Mouse (Mus musculus) forebrain, postnatal 0 days (tissue): ENCODE data around the gene Ndrg4. TPM values are rescaled to one million over a fixed set of nuclear protein-coding genes. Genes with fewer than 3 reads are reported as not detected.

Experiments
- ATAC-seq: fragments of 200-750 bp; cut with Nextera tagmentation; 2 replicates; pipeline ENCODE4 v1.8.0; 2017; ENCODE audit warnings: mild to moderate bottlenecking, moderate library complexity
- DNase-seq: peaks from one replicate; pipeline ENCODE4 v3.0.0-alpha.2; 2015
- H3K27ac ChIP-seq: fragments of 300-500 bp; sonication (generic); 2 replicates; pipeline ENCODE4 v1.5.1; 2014; ENCODE audit warnings: low read depth, mild to moderate bottlenecking, antibody characterized with exemption, low read length, moderate library complexity, mixed read lengths
- H3K27me3 ChIP-seq: fragments of 300-500 bp; sonication (generic); 2 replicates; pipeline ENCODE4 v1.6.1; 2014; ENCODE audit warnings: mild to moderate bottlenecking, low read length, mixed read lengths; ENCODE audit not compliant: insufficient read depth
- H3K36me3 ChIP-seq: fragments of 300-500 bp; sonication (generic); 2 replicates; pipeline ENCODE4 v1.6.1; 2014; ENCODE audit warnings: mild to moderate bottlenecking, moderate library complexity; ENCODE audit not compliant: insufficient read depth
- H3K4me1 ChIP-seq: fragments of 300-500 bp; sonication (generic); 2 replicates; pipeline ENCODE4 v1.6.1; 2014; ENCODE audit warnings: antibody characterized with exemption; ENCODE audit not compliant: insufficient read depth
- H3K4me2 ChIP-seq: fragments of 300-500 bp; sonication (generic); 2 replicates; pipeline ENCODE4 v1.6.1; 2014; ENCODE audit warnings: low read depth, mild to moderate bottlenecking, moderate library complexity
- H3K4me3 ChIP-seq: fragments of 300-500 bp; sonication (generic); 2 replicates; pipeline ENCODE4 v1.5.1; 2014; ENCODE audit warnings: low read depth, low read length, mixed read lengths
- H3K9ac ChIP-seq: fragments of 300-500 bp; sonication (generic); 2 replicates; pipeline ENCODE4 v1.6.1; 2014; ENCODE audit warnings: mild to moderate bottlenecking
- H3K9me3 ChIP-seq: fragments of 300-500 bp; sonication (generic); 2 replicates; pipeline ENCODE4 v1.6.1; 2016; ENCODE audit warnings: low read length
- CTCF ChIP-seq: sonication (generic); IDR thresholded peaks from 2 replicates; pipeline ENCODE4 v1.5.1; 2016; ENCODE audit warnings: antibody characterized with exemption, control low read depth, low read depth
- whole genome bisulfite sequencing: fragments of 180-500 bp; shearing (Covaris S2); extraction: QIAGEN DNeasy Blood & Tissue Kit; methylation state at CpG from one replicate; pipeline ENCODE4 v1.1.7; 2014; 5-methylcytosine and 5-hydroxymethylcytosine counted together
- polyA plus RNA-seq: library from polyadenylated mRNA; unstranded; fragments of >200 nt; fragmentation: Nextera tagmentation; extraction: Ambion mirVana; gene quantifications from 2 replicates; pipeline ENCODE4 v1.2.1, GENCODE M21; 2015
- total RNA-seq: library from RNA; depleted of rRNA; stranded (reverse); fragments of >200 nt; gene quantifications from 2 replicates; pipeline ENCODE4 v1.2.3, GENCODE M21; 2014

Gene Ndrg4
- total and polyA plus RNA-seq, 2 experiments from 2014 or later, result 484 to 619 TPM

DNA sequence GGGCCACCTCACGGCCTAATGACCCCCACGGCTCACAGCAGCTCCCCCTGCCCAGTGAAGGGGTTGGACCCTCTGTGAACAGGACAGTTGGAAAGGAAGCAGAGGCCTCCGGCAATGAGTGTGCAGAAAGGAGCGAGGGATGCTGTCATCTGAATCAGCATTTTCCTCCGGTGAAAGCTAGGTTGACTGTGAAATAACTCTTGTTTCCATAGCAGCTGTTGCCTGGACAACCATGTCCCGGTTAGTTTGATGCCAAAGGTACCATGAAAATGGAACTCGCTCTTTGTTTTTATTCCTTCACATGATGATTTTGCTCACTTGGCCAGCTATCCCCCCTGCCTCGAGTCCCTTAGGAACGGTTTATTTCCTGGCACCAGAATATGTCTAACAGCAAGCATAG is 23.5 kb downstream of the Ndrg4 start:
- DNase-seq (peak; percentile 89), ATAC-seq (peak; percentile 19; the same call in 1 of the 2 replicates)
- Histone ChIP-seq H3K27me3 (no peaks in the 10 kb centered on the region), H3K36me3 (peaks cover under 1% of the 10 kb centered on the region; the same call in 1 of the 2 replicates), H3K9me3 (no peaks in the 10 kb centered on the region), H3K27ac (peak overlapping the region; percentile 64), H3K9ac (peak overlapping the region; percentile 25; the same call in 1 of the 2 replicates), H3K4me3 (no peak overlapping the region), H3K4me2 (peak overlapping the region; percentile 27; the same call in 1 of the 2 replicates), H3K4me1 (peaks cover 22% of the 10 kb centered on the region)
- TF ChIP-seq CTCF, result no peak
- 22% methylated on average over 9 of the region's 9 CpGs for WGBS

DNA sequence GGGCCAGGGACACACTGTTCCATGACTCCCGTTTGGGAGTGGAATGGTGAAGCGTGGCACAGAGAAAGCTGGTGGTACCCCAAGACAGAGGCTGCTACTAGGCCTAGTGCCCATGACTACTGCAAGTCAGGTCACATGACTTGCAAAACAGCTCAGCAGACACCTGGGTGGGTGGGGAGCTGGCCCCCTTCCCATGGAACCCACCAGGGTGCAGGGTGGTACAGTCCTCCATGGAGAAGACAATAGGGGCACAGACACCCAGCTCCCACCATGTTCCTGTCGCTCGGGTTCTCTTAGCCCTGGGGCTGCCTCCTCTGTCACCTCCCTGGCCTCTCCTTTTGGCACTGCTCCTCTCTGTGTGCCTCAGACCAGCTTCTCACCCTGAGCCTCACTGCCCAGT is 25.0 kb downstream of the Ndrg4 start:
- H3K27me3 ChIP-seq, result no peaks in the 10 kb centered on the region
- WGBS, result 77% methylated on average over 4 of the region's 4 CpGs
- no peak overlapping the region for H3K27ac ChIP-seq
- ATAC-seq (no peak), DNase-seq (no peak)
- peaks cover 15% of the 10 kb centered on the region for H3K36me3 ChIP-seq
- 0 out of 2 replicates have a peak overlapping the region, but pooled peaks have one; percentile 90 for H3K4me2 ChIP-seq
- no peak for TF ChIP-seq CTCF
- H3K9ac ChIP-seq, result no peak overlapping the region
- no peaks in the 10 kb centered on the region for H3K9me3 ChIP-seq
- H3K4me1 ChIP-seq, result peaks cover 22% of the 10 kb centered on the region
- no peak overlapping the region for H3K4me3 ChIP-seq

DNA sequence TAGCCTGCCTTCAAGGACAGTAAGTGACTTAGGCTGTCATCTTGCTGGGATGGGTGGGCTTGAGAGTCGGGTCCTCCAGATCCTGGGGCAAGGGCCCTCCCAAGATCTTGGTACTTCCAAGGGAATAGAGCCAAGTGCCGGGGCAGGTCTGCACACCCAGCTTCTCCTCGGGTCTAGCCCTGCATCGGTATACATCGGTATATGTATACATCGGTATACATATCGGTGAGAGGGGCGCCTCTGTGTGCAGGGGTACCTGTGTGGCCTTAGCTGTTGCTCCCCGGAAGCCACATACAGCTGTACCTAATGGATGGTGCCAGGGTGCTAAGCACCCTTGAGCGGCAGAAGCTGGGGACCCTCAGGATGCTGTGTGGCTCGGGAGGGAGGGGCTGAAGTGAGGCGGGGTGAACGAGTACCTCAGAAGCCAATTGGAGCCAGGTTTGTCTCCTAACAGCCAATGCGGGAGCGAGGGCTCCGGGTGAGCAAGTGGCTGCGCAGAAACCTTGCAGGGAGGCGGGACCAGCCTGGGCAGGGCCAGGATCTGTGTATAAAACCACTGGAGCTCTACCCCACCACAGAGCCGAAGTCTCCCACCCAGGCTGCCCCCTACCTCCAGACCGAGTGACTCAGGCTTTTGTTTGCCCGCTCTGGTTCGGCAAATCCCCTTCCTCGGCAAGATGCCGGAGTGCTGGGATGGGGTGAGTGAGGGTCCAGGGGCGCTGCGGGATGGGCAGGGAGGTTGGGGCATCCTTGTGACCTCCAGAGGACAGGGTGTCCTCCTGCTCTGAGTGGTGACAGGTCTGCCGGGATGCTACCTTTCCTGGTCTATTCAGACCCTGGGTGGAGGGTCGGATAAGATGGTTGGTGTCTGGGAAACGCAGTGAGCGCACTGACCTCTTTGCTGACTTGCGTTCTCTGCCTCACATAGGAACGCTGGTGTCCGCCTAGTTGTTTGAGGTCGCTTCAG is 26.0 kb downstream of the Ndrg4 start:
- H3K9ac ChIP-seq, result peak overlapping the region; percentile 82
- H3K4me3 ChIP-seq, result peak overlapping the region; percentile 85
- peaks cover 25% of the 10 kb centered on the region for H3K36me3 ChIP-seq
- 2% methylated on average over 34 of the region's 34 CpGs for WGBS
- H3K4me2 ChIP-seq, result peak overlapping the region; percentile 90
- peak overlapping the region; percentile 83 for H3K27ac ChIP-seq
- H3K4me1 ChIP-seq, result peaks cover 22% of the 10 kb centered on the region
- ATAC-seq (peak; percentile 95), DNase-seq (peak; percentile 97)
- no peaks in the 10 kb centered on the region for H3K9me3 ChIP-seq
- peak; percentile 44 for TF ChIP-seq CTCF
- no peaks in the 10 kb centered on the region for H3K27me3 ChIP-seq

GRCm38 (mm10) chr8:95703461-95704260 is 26.9 kb downstream of the Ndrg4 start:
- Histone ChIP-seq H3K4me1 (peaks cover 22% of the 10 kb centered on the region), H3K9me3 (no peaks in the 10 kb centered on the region), H3K4me2 (peak overlapping the region; percentile 90), H3K27me3 (no peaks in the 10 kb centered on the region), H3K9ac (peak overlapping the region; percentile 82), H3K36me3 (peaks cover 34% of the 10 kb centered on the region), H3K27ac (peak overlapping the region; percentile 83), H3K4me3 (peak overlapping the region; percentile 85)
- ATAC-seq (peak; percentile 66), DNase-seq (peak; percentile 92)
- 3% methylated on average over 15 of the region's 15 CpGs for WGBS
- peak; percentile 1; the same call in 1 of the 2 replicates for TF ChIP-seq CTCF

- Histone ChIP-seq H3K27ac (peak overlapping the region; percentile 29; the same call in 1 of the 2 replicates), H3K9me3 (no peaks in the 10 kb centered on the region), H3K4me2 (peak overlapping the region; percentile 90), H3K4me1 (peaks cover 20% of the 10 kb centered on the region), H3K9ac (peak overlapping the region; percentile 82), H3K36me3 (peaks cover 43% of the 10 kb centered on the region), H3K4me3 (peak overlapping the region; percentile 85; the same call in 1 of the 2 replicates), H3K27me3 (no peaks in the 10 kb centered on the region)
- ATAC-seq, result no peak
- DNase-seq, result no peak
- no peak for TF ChIP-seq CTCF
- whole genome bisulfite sequencing, result 94% methylated on average over 3 of the region's 3 CpGs
Observed at GRCm38 (mm10) chr8:95704538-95704937, 27.8 kb downstream of the Ndrg4 start.

GRCm38 (mm10) chr8:95709579-95709978 is 32.8 kb downstream of the Ndrg4 start:
- TF ChIP-seq CTCF, result no peak
- Histone ChIP-seq H3K4me1 (no peaks in the 10 kb centered on the region; the same call in 1 of the 2 replicates), H3K4me2 (no peak overlapping the region), H3K27me3 (no peaks in the 10 kb centered on the region), H3K27ac (no peak overlapping the region), H3K9ac (no peak overlapping the region), H3K4me3 (no peak overlapping the region), H3K36me3 (peaks cover 88% of the 10 kb centered on the region), H3K9me3 (no peaks in the 10 kb centered on the region)
- WGBS, result 85% methylated on average over 7 of the region's 7 CpGs
- DNase-seq (no peak), ATAC-seq (no peak)
